Mouse (Mus musculus): ENCODE results near the gene Apeh. TPM values are rescaled to one million over a fixed set of nuclear protein-coding genes. Genes with fewer than 3 reads are reported as not detected.

The Apeh gene
- polyA plus RNA-seq, 1 experiment from 2014 or later, result 76.5 TPM

GRCm38 (mm10) chr9:108095518-108095917 is 1.1 kb upstream of the Apeh start:
- no peaks in the 10 kb centered on the region for H3K27me3 ChIP-seq (replicated peaks)
- 5% methylated on average over 3 of the region's 3 CpGs for WGBS
- peaks cover 24% of the 10 kb centered on the region for H3K4me1 ChIP-seq (replicated peaks)
- no peaks in the 10 kb centered on the region for H3K9me3 ChIP-seq
- 0 out of 2 replicates have a peak, but pooled peaks have one; percentile 12 for ATAC-seq
- peak overlapping the region; percentile 86; the same call in 1 of the 2 replicates for H3K27ac ChIP-seq
- H3K4me3 ChIP-seq (replicated peaks), result peak overlapping the region; percentile 82
- peaks cover 11% of the 10 kb centered on the region for H3K36me3 ChIP-seq
- peak overlapping the region; percentile 90 for H3K9ac ChIP-seq
- peak overlapping the region; percentile 97 for H3K4me2 ChIP-seq (replicated peaks)

- WGBS, result under 1% methylated on average over 15 of the region's 16 CpGs
- Histone ChIP-seq H3K4me3 (replicated peaks) (peak overlapping the region; percentile 82), H3K4me2 (replicated peaks) (peak overlapping the region; percentile 97), H3K27ac (peak overlapping the region; percentile 86), H3K9ac (peak overlapping the region; percentile 90), H3K36me3 (peaks cover 14% of the 10 kb centered on the region), H3K4me1 (replicated peaks) (peaks cover 24% of the 10 kb centered on the region), H3K27me3 (replicated peaks) (no peaks in the 10 kb centered on the region), H3K9me3 (no peaks in the 10 kb centered on the region)
- ATAC-seq, result peak; percentile 77
These were observed 599 bp upstream of the Apeh start for GRCm38 (mm10) chr9:108094998-108095411.

GRCm38 (mm10) chr9:108093586-108093985 is 820 bp downstream of the Apeh start:
- H3K9me3 ChIP-seq, result no peaks in the 10 kb centered on the region
- peak overlapping the region; percentile 97 for H3K4me2 ChIP-seq (replicated peaks)
- H3K9ac ChIP-seq, result peak overlapping the region; percentile 90
- peak overlapping the region; percentile 82 for H3K4me3 ChIP-seq (replicated peaks)
- H3K27me3 ChIP-seq (replicated peaks), result no peaks in the 10 kb centered on the region
- 71% methylated on average over 10 of the region's 10 CpGs for WGBS
- ATAC-seq, result no peak
- no peak overlapping the region for H3K27ac ChIP-seq
- H3K36me3 ChIP-seq, result peaks cover 22% of the 10 kb centered on the region
- peaks cover 23% of the 10 kb centered on the region for H3K4me1 ChIP-seq (replicated peaks)

GRCm38 (mm10) chr9:108090611-108091120 is 3.7 kb downstream of the Apeh start:
- Histone ChIP-seq H3K36me3 (peaks cover 36% of the 10 kb centered on the region), H3K4me3 (replicated peaks) (no peak overlapping the region), H3K27ac (no peak overlapping the region), H3K9me3 (no peaks in the 10 kb centered on the region), H3K27me3 (replicated peaks) (no peaks in the 10 kb centered on the region), H3K4me2 (replicated peaks) (no peak overlapping the region), H3K9ac (no peak overlapping the region), H3K4me1 (replicated peaks) (peaks cover 13% of the 10 kb centered on the region; the same call in 1 of the 2 replicates)
- no peak for ATAC-seq
- WGBS, result 97% methylated on average over 7 of the region's 7 CpGs

DNA sequence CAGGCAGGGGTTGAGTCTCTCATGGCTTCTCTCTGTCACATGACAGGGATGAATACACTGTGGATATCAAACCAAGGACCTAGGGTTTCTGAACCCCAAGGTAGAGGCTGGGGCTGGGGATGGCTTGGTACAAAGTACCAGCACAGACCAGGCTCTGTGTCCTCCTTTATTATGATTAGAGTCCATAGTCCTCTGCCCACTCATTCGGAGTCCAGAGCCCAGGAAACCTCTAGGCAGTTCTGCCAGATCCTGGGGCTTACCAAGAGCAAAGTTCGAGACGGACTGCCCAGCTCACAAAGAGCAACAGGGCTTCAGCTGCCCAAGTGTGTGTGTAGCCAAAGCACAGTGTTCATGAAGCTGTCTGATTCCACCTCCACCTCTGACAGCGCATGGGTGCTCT is 9.1 kb downstream of the Apeh start:
- no peak overlapping the region for H3K4me3 ChIP-seq (replicated peaks)
- peaks cover 7% of the 10 kb centered on the region; the same call in 1 of the 2 replicates for H3K4me1 ChIP-seq (replicated peaks)
- H3K4me2 ChIP-seq (replicated peaks), result no peak overlapping the region
- peaks cover 26% of the 10 kb centered on the region for H3K27me3 ChIP-seq (replicated peaks)
- ATAC-seq, result no peak
- H3K9ac ChIP-seq, result no peak overlapping the region
- no peak overlapping the region for H3K27ac ChIP-seq
- H3K36me3 ChIP-seq, result peaks cover 33% of the 10 kb centered on the region
- WGBS, result 87% methylated on average over 4 of the region's 4 CpGs
- no peaks in the 10 kb centered on the region for H3K9me3 ChIP-seq

- WGBS, result 68% methylated on average over 6 of the region's 6 CpGs
- Histone ChIP-seq H3K9ac (no peak overlapping the region), H3K36me3 (peaks cover 24% of the 10 kb centered on the region)
These were observed 10.8 kb downstream of the Apeh start for GRCm38 (mm10) chr9:108083561-108083960.

DNA sequence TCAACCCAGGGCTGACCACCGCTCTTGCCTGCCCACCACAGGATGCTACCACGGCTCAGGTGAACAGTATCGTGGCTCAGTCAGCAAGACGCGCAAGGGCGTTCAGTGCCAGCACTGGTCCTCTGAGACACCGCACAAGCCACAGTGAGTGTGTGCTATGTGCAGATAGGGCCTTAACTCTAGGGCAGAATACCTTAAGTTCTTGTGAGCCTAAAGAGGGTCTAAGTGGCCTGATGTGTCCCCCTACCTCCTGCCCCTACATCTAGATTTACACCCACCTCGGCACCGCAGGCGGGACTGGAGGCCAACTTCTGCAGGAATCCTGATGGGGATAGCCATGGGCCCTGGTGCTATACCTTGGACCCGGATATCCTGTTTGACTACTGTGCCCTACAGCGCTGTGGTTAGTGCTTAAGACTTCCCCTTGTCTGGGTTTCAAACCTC is 11.4 kb downstream of the Apeh start, which contains the start of gene Rnf123:
Gene Rnf123, minus strand, starts transcription at position 359 of the 444 bp plus-strand sequence.
- Histone ChIP-seq H3K4me3 (replicated peaks) (peak within 1 kb of the TSS; percentile 11; the same call in 1 of the 2 replicates), H3K27ac (no peak within 1 kb of the TSS), H3K27me3 (replicated peaks) (peaks cover 26% of the 10 kb centered on the region), H3K4me1 (replicated peaks) (peaks cover 19% of the 10 kb centered on the region), H3K4me2 (replicated peaks) (peak within 1 kb of the TSS; percentile 48), H3K9ac (no peak within 1 kb of the TSS; the same call in 1 of the 2 replicates), H3K9me3 (no peaks in the 10 kb centered on the region), H3K36me3 (peaks cover 24% of the 10 kb centered on the region)
- 34% methylated on average over 12 of the region's 12 CpGs for whole genome bisulfite sequencing
- 0 out of 2 replicates have a peak, but pooled peaks have one; percentile 16 for ATAC-seq

More at GRCm38 (mm10) chr9:108083561-108083960, 10.8 kb downstream of the Apeh start:
- peaks cover 13% of the 10 kb centered on the region for H3K4me1 ChIP-seq (replicated peaks)
- no peak overlapping the region for H3K4me3 ChIP-seq (replicated peaks)
- no peak for ATAC-seq
- no peak overlapping the region for H3K27ac ChIP-seq
- H3K9me3 ChIP-seq, result no peaks in the 10 kb centered on the region
- 0 out of 2 replicates have a peak overlapping the region, but pooled peaks have one; percentile 48 for H3K4me2 ChIP-seq (replicated peaks)
- H3K27me3 ChIP-seq (replicated peaks), result peaks cover 26% of the 10 kb centered on the region

DNA sequence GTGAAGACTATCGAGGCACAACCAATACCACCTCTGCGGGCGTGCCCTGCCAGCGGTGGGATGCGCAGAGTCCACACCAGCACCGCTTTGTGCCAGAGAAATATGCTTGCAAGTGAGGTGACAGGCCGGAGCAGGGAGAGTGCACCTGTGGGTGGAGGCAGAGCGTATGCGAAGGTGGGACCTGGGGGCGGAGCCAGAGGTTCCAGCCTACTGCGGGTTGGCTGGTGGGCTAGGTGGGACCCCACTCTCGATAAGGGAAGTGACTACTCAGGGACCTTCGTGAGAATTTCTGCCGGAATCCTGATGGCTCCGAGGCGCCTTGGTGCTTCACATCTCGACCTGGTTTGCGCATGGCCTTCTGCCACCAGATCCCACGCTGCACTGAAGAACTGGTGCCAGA is 11.9 kb downstream of the Apeh start:
- H3K4me3 ChIP-seq (replicated peaks), result peak overlapping the region; percentile 11; the same call in 1 of the 2 replicates
- H3K27ac ChIP-seq, result no peak overlapping the region
- WGBS, result 4% methylated on average over 19 of the region's 19 CpGs
- H3K4me2 ChIP-seq (replicated peaks), result peak overlapping the region; percentile 48
- H3K9ac ChIP-seq, result no peak overlapping the region; the same call in 1 of the 2 replicates
- H3K27me3 ChIP-seq (replicated peaks), result peaks cover 26% of the 10 kb centered on the region
- peaks cover 21% of the 10 kb centered on the region for H3K4me1 ChIP-seq (replicated peaks)
- ATAC-seq, result peak; percentile 19; the same call in 1 of the 2 replicates
- H3K36me3 ChIP-seq, result peaks cover 22% of the 10 kb centered on the region
- H3K9me3 ChIP-seq, result no peaks in the 10 kb centered on the region

DNA sequence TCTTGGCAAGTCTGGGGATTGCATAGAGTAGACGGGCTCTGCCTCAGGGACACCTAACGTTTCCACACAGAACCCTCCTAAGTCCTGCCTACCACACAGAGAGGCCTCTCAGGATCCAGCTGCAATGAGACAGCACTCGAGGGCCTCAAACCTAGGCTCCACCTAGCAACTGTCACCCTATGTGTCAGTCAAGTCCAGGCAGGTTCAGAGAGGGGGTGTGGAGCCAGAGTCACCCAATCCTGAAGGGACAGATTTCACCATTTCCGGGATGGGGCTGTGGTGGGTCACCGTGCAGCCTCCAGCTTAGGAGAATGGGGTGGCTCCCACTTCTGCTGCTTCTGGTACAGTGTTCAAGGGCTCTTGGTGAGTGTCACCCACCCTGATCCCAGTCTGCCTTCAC is 14.2 kb downstream of the Apeh start, which contains the start of gene Mst1:
Gene Mst1, plus strand, starts transcription at position 269 of the 400 bp plus-strand sequence.
- 80% methylated on average over 5 of the region's 5 CpGs for WGBS
- Histone ChIP-seq H3K36me3 (peaks cover 6% of the 10 kb centered on the region; the same call in 1 of the 2 replicates), H3K4me3 (replicated peaks) (peak within 1 kb of the TSS; percentile 87), H3K4me2 (replicated peaks) (peak within 1 kb of the TSS; percentile 89), H3K9me3 (no peaks in the 10 kb centered on the region), H3K27ac (no peak within 1 kb of the TSS), H3K27me3 (replicated peaks) (peaks cover 26% of the 10 kb centered on the region), H3K4me1 (replicated peaks) (peaks cover 21% of the 10 kb centered on the region), H3K9ac (peak within 1 kb of the TSS; percentile 97)
- peak; percentile 51; the same call in 1 of the 2 replicates for ATAC-seq

- no peak for ATAC-seq
- Histone ChIP-seq H3K4me2 (replicated peaks) (no peak overlapping the region), H3K4me1 (replicated peaks) (peaks cover 12% of the 10 kb centered on the region), H3K36me3 (no peaks in the 10 kb centered on the region), H3K9me3 (no peaks in the 10 kb centered on the region), H3K9ac (no peak overlapping the region), H3K4me3 (replicated peaks) (no peak overlapping the region), H3K27me3 (replicated peaks) (no peaks in the 10 kb centered on the region), H3K27ac (no peak overlapping the region)
- 59% methylated on average over 7 of the region's 7 CpGs for WGBS
These were observed 21.1 kb downstream of the Apeh start for GRCm38 (mm10) chr9:108073141-108073930.

- H3K27me3 ChIP-seq (replicated peaks), result no peaks in the 10 kb centered on the region
- 61% methylated on average over 9 of the region's 9 CpGs for WGBS
- H3K9me3 ChIP-seq, result no peaks in the 10 kb centered on the region
- no peak overlapping the region for H3K4me2 ChIP-seq (replicated peaks)
- peak overlapping the region; percentile 33; the same call in 1 of the 2 replicates for H3K27ac ChIP-seq
- no peak overlapping the region for H3K9ac ChIP-seq
- no peaks in the 10 kb centered on the region for H3K36me3 ChIP-seq
- peaks cover 10% of the 10 kb centered on the region for H3K4me1 ChIP-seq (replicated peaks)
- no peak overlapping the region for H3K4me3 ChIP-seq (replicated peaks)
- ATAC-seq, result no peak
These were observed 21.9 kb downstream of the Apeh start for GRCm38 (mm10) chr9:108072481-108072924.

GRCm38 (mm10) chr9:108071801-108072200 is 22.6 kb downstream of the Apeh start:
- no peak overlapping the region for H3K4me2 ChIP-seq (replicated peaks)
- H3K9ac ChIP-seq, result no peak overlapping the region
- no peaks in the 10 kb centered on the region for H3K9me3 ChIP-seq
- H3K27me3 ChIP-seq (replicated peaks), result no peaks in the 10 kb centered on the region
- 0 out of 2 replicates have a peak, but pooled peaks have one; percentile 43 for ATAC-seq
- H3K36me3 ChIP-seq, result no peaks in the 10 kb centered on the region
- 64% methylated on average over 4 of the region's 4 CpGs for WGBS
- no peak overlapping the region for H3K4me3 ChIP-seq (replicated peaks)
- H3K4me1 ChIP-seq (replicated peaks), result peaks cover 10% of the 10 kb centered on the region
- H3K27ac ChIP-seq, result no peak overlapping the region
